Mouse (Mus musculus) limb, embryonic 15.5 days (tissue): ENCODE measurements around the gene Pla2r1. TPM values are rescaled to one million over a fixed set of nuclear protein-coding genes. Genes with fewer than 3 reads are reported as not detected.

ENCODE experiments used
- ATAC-seq: fragments of 200-750 bp; cut with Nextera tagmentation; 2 replicates; pipeline ENCODE4 v1.8.0; 2017; ENCODE audit warnings: low read depth, moderate TSS enrichment; ENCODE audit not compliant: insufficient number of reproducible peaks, low FRiP score, low TSS enrichment
- H3K27ac ChIP-seq: fragments of 300-500 bp; sonication (generic); 2 replicates; pipeline ENCODE4 v1.5.1; 2015; ENCODE audit warnings: moderate library complexity, mild to moderate bottlenecking, inconsistent platforms
- H3K27me3 ChIP-seq: fragments of 300-500 bp; sonication (generic); 2 replicates; pipeline ENCODE4 v1.6.1; 2015; ENCODE audit warnings: inconsistent platforms
- H3K36me3 ChIP-seq: fragments of 300-500 bp; sonication (generic); 2 replicates; pipeline ENCODE4 v1.6.1; 2015; ENCODE audit warnings: inconsistent platforms
- H3K4me1 ChIP-seq: fragments of 300-500 bp; sonication (generic); 2 replicates; pipeline ENCODE4 v1.6.1; 2015; ENCODE audit warnings: inconsistent platforms
- H3K4me2 ChIP-seq: fragments of 300-500 bp; sonication (generic); 2 replicates; pipeline ENCODE4 v1.6.1; 2015; ENCODE audit warnings: mild to moderate bottlenecking, inconsistent platforms
- H3K4me3 ChIP-seq: fragments of 300-500 bp; sonication (generic); 2 replicates; pipeline ENCODE4 v1.5.1; 2015; ENCODE audit warnings: mild to moderate bottlenecking, inconsistent platforms
- H3K9ac ChIP-seq: fragments of 300-500 bp; sonication (generic); 2 replicates; pipeline ENCODE4 v1.6.1; 2015; ENCODE audit warnings: inconsistent platforms
- H3K9me3 ChIP-seq: fragments of 300-500 bp; sonication (generic); 2 replicates; pipeline ENCODE4 v1.6.1; 2016; ENCODE audit warnings: inconsistent platforms
- WGBS: fragments of 180-500 bp; shearing (Covaris S2); methylation state at CpG from one replicate; pipeline ENCODE4 v1.1.7; 2015; 5-methylcytosine and 5-hydroxymethylcytosine counted together
- polyA plus RNA-seq: library from polyadenylated mRNA; unstranded; fragments of >200 nt; fragmentation: Nextera tagmentation; extraction: Ambion mirVana; gene quantifications from 2 replicates; pipeline ENCODE4 v1.2.1, GENCODE M21; 2015

Pla2r1 gene
- polyA plus RNA-seq, 1 experiment from 2014 or later, result 0.87 TPM

- Histone ChIP-seq H3K4me1 (no peaks in the 10 kb centered on the region), H3K4me2 (no peak overlapping the region), H3K9ac (no peak overlapping the region), H3K36me3 (no peaks in the 10 kb centered on the region), H3K27me3 (no peaks in the 10 kb centered on the region), H3K27ac (no peak overlapping the region), H3K4me3 (no peak overlapping the region), H3K9me3 (no peaks in the 10 kb centered on the region)
- ATAC-seq, result no peak
- 85% methylated on average over 7 of the region's 7 CpGs for WGBS
Observed at GRCm38 (mm10) chr2:60479906-60480305, 73.2 kb downstream of the Pla2r1 start.

- Histone ChIP-seq H3K36me3 (no peaks in the 10 kb centered on the region), H3K4me1 (no peaks in the 10 kb centered on the region), H3K9ac (no peak overlapping the region), H3K9me3 (no peaks in the 10 kb centered on the region), H3K4me2 (no peak overlapping the region), H3K27ac (no peak overlapping the region), H3K27me3 (no peaks in the 10 kb centered on the region), H3K4me3 (no peak overlapping the region)
- ATAC-seq, result no peak
- WGBS, result 90% methylated on average over 2 of the region's 2 CpGs
Observed at GRCm38 (mm10) chr2:60478778-60479177, 74.3 kb downstream of the Pla2r1 start.

GRCm38 (mm10) chr2:60468901-60469770 lies 84.0 kb downstream of the Pla2r1 start:
- no peaks in the 10 kb centered on the region for H3K36me3 ChIP-seq
- 70% methylated on average over 11 of the region's 11 CpGs for WGBS
- H3K4me1 ChIP-seq, result no peaks in the 10 kb centered on the region
- no peak overlapping the region for H3K9ac ChIP-seq
- no peak for ATAC-seq
- no peaks in the 10 kb centered on the region for H3K9me3 ChIP-seq
- H3K4me2 ChIP-seq, result no peak overlapping the region
- no peak overlapping the region for H3K27ac ChIP-seq
- no peak overlapping the region for H3K4me3 ChIP-seq
- H3K27me3 ChIP-seq, result no peaks in the 10 kb centered on the region

GRCm38 (mm10) chr2:60452376-60452775 lies 100.7 kb downstream of the Pla2r1 start:
- Histone ChIP-seq H3K9me3 (no peaks in the 10 kb centered on the region), H3K36me3 (no peaks in the 10 kb centered on the region), H3K27me3 (no peaks in the 10 kb centered on the region), H3K27ac (no peak overlapping the region), H3K9ac (no peak overlapping the region), H3K4me3 (no peak overlapping the region), H3K4me2 (no peak overlapping the region), H3K4me1 (no peaks in the 10 kb centered on the region)
- WGBS, result 90% methylated on average over 7 of the region's 7 CpGs
- no peak for ATAC-seq

- H3K4me1 ChIP-seq, result no peaks in the 10 kb centered on the region
- no peaks in the 10 kb centered on the region for H3K27me3 ChIP-seq
- no peak for ATAC-seq
- no peak overlapping the region for H3K4me2 ChIP-seq
- 64% methylated on average over 3 of the region's 3 CpGs for WGBS
- H3K27ac ChIP-seq, result no peak overlapping the region
- no peak overlapping the region for H3K4me3 ChIP-seq
- no peaks in the 10 kb centered on the region for H3K36me3 ChIP-seq
- no peaks in the 10 kb centered on the region for H3K9me3 ChIP-seq
- H3K9ac ChIP-seq, result no peak overlapping the region
Observed at GRCm38 (mm10) chr2:60451119-60451773, 101.9 kb downstream of the Pla2r1 start.

- Histone ChIP-seq H3K4me2 (no peak overlapping the region), H3K36me3 (no peaks in the 10 kb centered on the region), H3K9ac (no peak overlapping the region), H3K4me3 (no peak overlapping the region), H3K4me1 (peaks cover 4% of the 10 kb centered on the region; the same call in 1 of the 2 replicates), H3K9me3 (no peaks in the 10 kb centered on the region), H3K27me3 (no peaks in the 10 kb centered on the region), H3K27ac (no peak overlapping the region)
- ATAC-seq, result no peak
- 60% methylated on average over 6 of the region's 6 CpGs for WGBS
Observed at GRCm38 (mm10) chr2:60449732-60450131, 103.4 kb downstream of the Pla2r1 start.

GRCm38 (mm10) chr2:60444711-60445509 lies 108.2 kb downstream of the Pla2r1 start:
- peaks cover 7% of the 10 kb centered on the region; the same call in 1 of the 2 replicates for H3K4me1 ChIP-seq
- H3K36me3 ChIP-seq, result no peaks in the 10 kb centered on the region
- no peak overlapping the region for H3K27ac ChIP-seq
- no peak overlapping the region for H3K4me3 ChIP-seq
- WGBS, result 25% methylated on average over 9 of the region's 9 CpGs
- ATAC-seq, result no peak
- no peak overlapping the region for H3K9ac ChIP-seq
- no peaks in the 10 kb centered on the region for H3K9me3 ChIP-seq
- H3K27me3 ChIP-seq, result no peaks in the 10 kb centered on the region
- no peak overlapping the region for H3K4me2 ChIP-seq

GRCm38 (mm10) chr2:60443279-60443678 lies 109.8 kb downstream of the Pla2r1 start:
- no peaks in the 10 kb centered on the region for H3K27me3 ChIP-seq
- 90% methylated on average over 7 of the region's 7 CpGs for WGBS
- no peaks in the 10 kb centered on the region for H3K9me3 ChIP-seq
- no peak overlapping the region for H3K9ac ChIP-seq
- H3K36me3 ChIP-seq, result no peaks in the 10 kb centered on the region
- no peak overlapping the region for H3K4me3 ChIP-seq
- H3K27ac ChIP-seq, result no peak overlapping the region
- H3K4me1 ChIP-seq, result peaks cover 7% of the 10 kb centered on the region; the same call in 1 of the 2 replicates
- ATAC-seq, result no peak
- no peak overlapping the region for H3K4me2 ChIP-seq

GRCm38 (mm10) chr2:60441875-60442274 lies 111.2 kb downstream of the Pla2r1 start:
- Histone ChIP-seq H3K27ac (no peak overlapping the region), H3K4me2 (no peak overlapping the region), H3K9me3 (no peaks in the 10 kb centered on the region), H3K4me3 (no peak overlapping the region), H3K36me3 (no peaks in the 10 kb centered on the region), H3K4me1 (peaks cover 7% of the 10 kb centered on the region; the same call in 1 of the 2 replicates), H3K27me3 (no peaks in the 10 kb centered on the region), H3K9ac (no peak overlapping the region)
- WGBS, result 25% methylated on average over 3 of the region's 3 CpGs
- no peak for ATAC-seq

- no peaks in the 10 kb centered on the region for H3K36me3 ChIP-seq
- H3K27me3 ChIP-seq, result no peaks in the 10 kb centered on the region
- H3K4me3 ChIP-seq, result no peak overlapping the region
- WGBS, result 56% methylated on average over 5 of the region's 5 CpGs
- ATAC-seq, result no peak
- H3K9me3 ChIP-seq, result no peaks in the 10 kb centered on the region
- H3K9ac ChIP-seq, result no peak overlapping the region
- no peaks in the 10 kb centered on the region for H3K4me1 ChIP-seq
- no peak overlapping the region for H3K4me2 ChIP-seq
- H3K27ac ChIP-seq, result no peak overlapping the region
Observed at GRCm38 (mm10) chr2:60436802-60437201, 116.3 kb downstream of the Pla2r1 start.

- H3K4me3 ChIP-seq, result no peak overlapping the region
- no peaks in the 10 kb centered on the region for H3K9me3 ChIP-seq
- WGBS, result 70% methylated on average over 8 of the region's 8 CpGs
- H3K9ac ChIP-seq, result no peak overlapping the region
- no peaks in the 10 kb centered on the region for H3K36me3 ChIP-seq
- no peaks in the 10 kb centered on the region for H3K27me3 ChIP-seq
- H3K4me2 ChIP-seq, result no peak overlapping the region
- no peak for ATAC-seq
- no peak overlapping the region for H3K27ac ChIP-seq
- no peaks in the 10 kb centered on the region for H3K4me1 ChIP-seq
Observed at GRCm38 (mm10) chr2:60430315-60431021, 122.6 kb downstream of the Pla2r1 start.
